Mouse (Mus musculus) MEL (cell line): ENCODE results near the gene Btbd8. TPM values are rescaled to one million over a fixed set of nuclear protein-coding genes. Genes with fewer than 3 reads are reported as not detected.

ENCODE experiments used
- DNase-seq: peaks from one replicate; pipeline ENCODE4 v3.0.0; 2011; ENCODE audit warnings: low read depth, low spot score
- H3K27ac ChIP-seq: 2 replicates; pipeline ENCODE4 v1.5.1; 2012; ENCODE audit warnings: low read depth, mild to moderate bottlenecking, control low read depth, low read length, moderate library complexity; ENCODE audit not compliant: control insufficient read depth
- H3K27me3 ChIP-seq, 2 experiments: fragments of 150-350 bp in 1 of 2; sonication (generic) in 1 of 2; 2 replicates each; pipeline ENCODE4 v1.6.1; 2012; ENCODE audit warnings: low read length in 2 of 2, mild to moderate bottlenecking in 2 of 2, improper control_type of control experiment in 1 of 2, moderate library complexity in 1 of 2; ENCODE audit not compliant: insufficient read depth in 2 of 2, control insufficient read depth in 1 of 2
- H3K36me3 ChIP-seq, 2 experiments: 2 replicates each; pipeline ENCODE4 v1.6.1; 2012 to 2014; ENCODE audit warnings: low read length in 2 of 2, improper control_type of control experiment in 1 of 2, inconsistent platforms in 1 of 2, mild to moderate bottlenecking in 1 of 2; ENCODE audit not compliant: insufficient read depth in 2 of 2, control insufficient read depth in 1 of 2
- H3K4me1 ChIP-seq, 2 experiments: fragments of 150-350 bp in 1 of 2; sonication (generic) in 1 of 2; 2 replicates each; pipeline ENCODE4 v1.6.1; 2012; ENCODE audit warnings: low read length in 2 of 2, improper control_type of control experiment in 1 of 2, mild to moderate bottlenecking in 1 of 2; ENCODE audit not compliant: insufficient read depth in 2 of 2, control insufficient read depth in 1 of 2
- H3K4me3 ChIP-seq, 2 experiments: fragments of 150-350 bp in 1 of 2; sonication (generic) in 1 of 2; 2 replicates each; pipeline ENCODE4 v1.5.1; 2012; ENCODE audit warnings: low read depth in 2 of 2, low read length in 2 of 2, mild to moderate bottlenecking in 2 of 2, moderate library complexity in 2 of 2, control low read depth in 1 of 2, improper control_type of control experiment in 1 of 2; ENCODE audit not compliant: control insufficient read depth in 1 of 2, insufficient read depth in 1 of 2
- H3K79me2 ChIP-seq: 2 replicates; pipeline ENCODE4 v1.6.1; 2012; ENCODE audit warnings: mild to moderate bottlenecking, low read length, moderate library complexity; ENCODE audit not compliant: control insufficient read depth, poor library complexity, insufficient read depth
- H3K9ac ChIP-seq: 2 replicates; pipeline ENCODE4 v1.6.1; 2012; ENCODE audit warnings: low read depth, mild to moderate bottlenecking, control low read depth, low read length, moderate library complexity; ENCODE audit not compliant: control insufficient read depth, poor library complexity, severe bottlenecking
- H3K9me3 ChIP-seq: fragments of 150-350 bp; sonication (generic); replicated peaks from 2 replicates; pipeline ENCODE4 v1.6.1; 2012; ENCODE audit warnings: mild to moderate bottlenecking, low read length, improper control_type of control experiment, moderate library complexity; ENCODE audit not compliant: insufficient read depth
- BHLHE40 ChIP-seq: IDR thresholded peaks from 2 replicates; pipeline ENCODE4 v1.6.1; 2012; ENCODE audit warnings: low read depth, mild to moderate bottlenecking, inconsistent platforms, low read length, improper control_type of control experiment, borderline replicate concordance
- CHD1 ChIP-seq: IDR thresholded peaks from 2 replicates; pipeline ENCODE4 v1.6.1; 2012; ENCODE audit warnings: low read depth, mild to moderate bottlenecking, inconsistent platforms, low read length, improper control_type of control experiment
- CTCF ChIP-seq, 3 experiments: IDR thresholded peaks in 2 of 3; conservative IDR thresholded peaks in 1 of 3; 2 replicates each; pipeline ENCODE4 v1.5.1; 2011 to 2012; ENCODE audit warnings: low read length in 3 of 3, low read depth in 2 of 3, mild to moderate bottlenecking in 2 of 3, improper control_type of control experiment in 1 of 3, inconsistent platforms in 1 of 3, mixed read lengths in 1 of 3, moderate library complexity in 1 of 3; ENCODE audit not compliant: control insufficient read depth in 1 of 3, insufficient read depth in 1 of 3, poor library complexity in 1 of 3, severe bottlenecking in 1 of 3
- ELF1 ChIP-seq: IDR thresholded peaks from 2 replicates; pipeline ENCODE4 v1.6.1; 2014; ENCODE audit warnings: low read depth, mild to moderate bottlenecking, inconsistent platforms, low read length, improper control_type of control experiment, moderate library complexity
- EP300 ChIP-seq, 2 experiments: IDR thresholded peaks; 2 replicates each; pipeline ENCODE4 v1.6.1; 2011; ENCODE audit warnings: improper control_type of control experiment in 2 of 2, low read length in 2 of 2, low read depth in 1 of 2, mild to moderate bottlenecking in 1 of 2
- ETS1 ChIP-seq: IDR thresholded peaks from 2 replicates; pipeline ENCODE4 v1.6.1; 2012; ENCODE audit warnings: low read depth, mild to moderate bottlenecking, inconsistent platforms, low read length, improper control_type of control experiment, moderate library complexity
- JUND ChIP-seq: IDR thresholded peaks from 2 replicates; pipeline ENCODE4 v1.6.1; 2011; ENCODE audit warnings: low read depth, mild to moderate bottlenecking, improper control_type of control experiment, low read length
- MAFK ChIP-seq: IDR thresholded peaks from 2 replicates; pipeline ENCODE4 v1.6.1; 2011; ENCODE audit warnings: low read depth, mild to moderate bottlenecking, low read length, improper control_type of control experiment, borderline replicate concordance
- MAX ChIP-seq: IDR thresholded peaks from 2 replicates; pipeline ENCODE4 v1.6.1; 2011; ENCODE audit warnings: low read length, improper control_type of control experiment
- MXI1 ChIP-seq: IDR thresholded peaks from 2 replicates; pipeline ENCODE4 v1.6.1; 2011; ENCODE audit warnings: mild to moderate bottlenecking, low read depth, low read length, improper control_type of control experiment
- MYB ChIP-seq: IDR thresholded peaks from 2 replicates; pipeline ENCODE4 v1.6.1; 2011; ENCODE audit warnings: mild to moderate bottlenecking, low read depth, low read length, improper control_type of control experiment
- MYC ChIP-seq: IDR thresholded peaks from 2 replicates; pipeline ENCODE4 v1.6.1; 2011; ENCODE audit warnings: low read depth, mild to moderate bottlenecking, low read length, improper control_type of control experiment, moderate library complexity
- NRF1 ChIP-seq: IDR thresholded peaks from 2 replicates; pipeline ENCODE4 v1.6.1; 2014; ENCODE audit warnings: low read depth, mild to moderate bottlenecking, inconsistent platforms, low read length, improper control_type of control experiment, moderate library complexity; ENCODE audit not compliant: poor library complexity, insufficient read depth, severe bottlenecking
- POLR2A ChIP-seq, 2 experiments: IDR thresholded peaks; 2 replicates each; pipeline ENCODE4 v1.6.1; 2011 to 2012; ENCODE audit warnings: low read length in 2 of 2, mild to moderate bottlenecking in 2 of 2, control low read depth in 1 of 2, improper control_type of control experiment in 1 of 2, low read depth in 1 of 2, moderate library complexity in 1 of 2; ENCODE audit not compliant: control insufficient read depth in 1 of 2, insufficient read depth in 1 of 2, poor library complexity in 1 of 2
- POLR2AphosphoS2 ChIP-seq: IDR thresholded peaks from 2 replicates; pipeline ENCODE4 v1.6.1; 2011; ENCODE audit warnings: low read length, improper control_type of control experiment
- POLR2AphosphoS5 ChIP-seq: IDR thresholded peaks from 2 replicates; pipeline ENCODE4 v1.6.1; 2012; ENCODE audit warnings: low read depth, borderline replicate concordance, mild to moderate bottlenecking, inconsistent platforms, low read length, moderate library complexity, mixed read lengths
- RCOR1 ChIP-seq: IDR thresholded peaks from 2 replicates; pipeline ENCODE4 v1.6.1; 2012; ENCODE audit warnings: low read depth, mild to moderate bottlenecking, inconsistent platforms, low read length, improper control_type of control experiment
- TBP ChIP-seq: IDR thresholded peaks from 2 replicates; pipeline ENCODE4 v1.8.0; 2011; ENCODE audit warnings: low read depth, low read length, improper control_type of control experiment
- TCF12 ChIP-seq: IDR thresholded peaks from 2 replicates; pipeline ENCODE4 v1.6.1; 2014; ENCODE audit warnings: low read depth, mild to moderate bottlenecking, inconsistent platforms, low read length, improper control_type of control experiment, moderate library complexity
- ZC3H11A ChIP-seq: IDR thresholded peaks from 2 replicates; pipeline ENCODE4 v1.6.1; 2012; ENCODE audit warnings: low read depth, mild to moderate bottlenecking, inconsistent platforms, low read length, improper control_type of control experiment
- ZKSCAN1 ChIP-seq: IDR thresholded peaks from 2 replicates; pipeline ENCODE4 v1.6.1; 2012; ENCODE audit warnings: low read depth, mild to moderate bottlenecking, inconsistent platforms, low read length, improper control_type of control experiment, moderate library complexity
- ZNF384 ChIP-seq: IDR thresholded peaks from 2 replicates; pipeline ENCODE4 v1.6.1; 2012; ENCODE audit warnings: low read depth, mild to moderate bottlenecking, inconsistent platforms, low read length, improper control_type of control experiment
- polyA plus RNA-seq, 2 experiments: library from polyadenylated mRNA; stranded (reverse) in 1 of 2; unstranded in 1 of 2; fragments of >175 nt in 1 of 2; fragments of >200 nt in 1 of 2; gene quantifications; 2 replicates each; pipeline versions ENCODE4 v1.2.1 to v1.2.4; 2012; ENCODE audit warnings: low replicate concordance in 2 of 2, low read depth in 1 of 2; ENCODE audit not compliant: insufficient read length in 2 of 2, insufficient read depth in 1 of 2, missing spikeins in 1 of 2
- total RNA-seq: library from RNA; depleted of rRNA; stranded (reverse); fragments of 300-350 nt; gene quantifications from 2 replicates; pipeline ENCODE4 v1.2.3, GENCODE M21; 2012

Gene Btbd8
- total and polyA plus RNA-seq, 3 experiments, result 1.6 to 2.4 TPM; not detected in 1

GRCm38 (mm10) chr5:107513583-107513982 is 75.8 kb downstream of the Btbd8 start (continued):
- TF ChIP-seq RCOR1 (no peak), CTCF (IDR thresholded peaks at IDR 0.05 in 2 of 3, conservative IDR thresholded peaks at IDR 0.05 in 1 of 3; ENCODE audit: control insufficient read depth in 1 of 3, insufficient read depth in 1 of 3, low read depth in 2 of 3, low read length in 3 of 3, poor library complexity in 1 of 3, severe bottlenecking in 1 of 3) (peak; percentile 73 to 90 (median 89))

GRCm38 (mm10) chr5:107515453-107515852 is 77.7 kb downstream of the Btbd8 start:
- TF ChIP-seq POLR2A (IDR thresholded peaks at IDR 0.05; ENCODE audit: control insufficient read depth in 1 of 2, insufficient read depth in 1 of 2, low read depth in 1 of 2, low read length in 2 of 2, poor library complexity in 1 of 2) (no peak), MAX (no peak), ELF1 (no peak), TBP (no peak), JUND (no peak), ZKSCAN1 (no peak), TCF12 (0 out of 2 replicates have a peak, but pooled peaks have one; percentile 10), MXI1 (no peak)
- H3K9ac ChIP-seq, result no peak overlapping the region
- H3K27me3 ChIP-seq, result no peaks in the 10 kb centered on the region
- H3K36me3 ChIP-seq, result no peaks in the 10 kb centered on the region; a peak in 1 of 4 replicates
- H3K4me3 ChIP-seq, result no peak overlapping the region
- H3K79me2 ChIP-seq, result no peaks in the 10 kb centered on the region
- H3K9me3 ChIP-seq, result no peaks in the 10 kb centered on the region
- no peak for DNase-seq
- no peak overlapping the region for H3K27ac ChIP-seq
- peaks cover 0 to 6% of the 10 kb centered on the region in 2 experiments; a peak in 2 of 4 replicates for H3K4me1 ChIP-seq

- no peak for DNase-seq
- Histone ChIP-seq H3K9ac (no peak overlapping the region), H3K36me3 (no peaks in the 10 kb centered on the region; a peak in 1 of 4 replicates), H3K79me2 (no peaks in the 10 kb centered on the region), H3K4me3 (no peak overlapping the region), H3K4me1 (peaks cover 0 to 6% of the 10 kb centered on the region in 2 experiments; a peak in 2 of 4 replicates), H3K27me3 (no peaks in the 10 kb centered on the region; a peak in 1 of 4 replicates), H3K27ac (no peak overlapping the region), H3K9me3 (no peaks in the 10 kb centered on the region)
- TF ChIP-seq TBP (no peak), MAFK (no peak), BHLHE40 (no peak), ZNF384 (no peak), EP300 (IDR thresholded peaks at IDR 0.05; ENCODE audit: low read depth in 1 of 2, low read length in 2 of 2) (no peak), CHD1 (no peak), MAX (no peak), ZC3H11A (no peak), MYC (no peak), MXI1 (no peak), POLR2AphosphoS2 (no peak), CTCF (IDR thresholded peaks at IDR 0.05 in 2 of 3, conservative IDR thresholded peaks at IDR 0.05 in 1 of 3; ENCODE audit: control insufficient read depth in 1 of 3, insufficient read depth in 1 of 3, low read depth in 2 of 3, low read length in 3 of 3, poor library complexity in 1 of 3, severe bottlenecking in 1 of 3) (no peak), ETS1 (no peak), JUND (no peak), MYB (no peak), POLR2AphosphoS5 (no peak), NRF1 (no peak), ELF1 (no peak)
These were observed 78.3 kb downstream of the Btbd8 start for GRCm38 (mm10) chr5:107516087-107516486.
